Mouse (Mus musculus) cerebellum, adult 11 months (tissue): ENCODE data around the gene Smarca2.

Experiments used
- DNase-seq: peaks from one replicate; pipeline ENCODE4 v3.0.0; 2022

The Smarca2 gene

DNA sequence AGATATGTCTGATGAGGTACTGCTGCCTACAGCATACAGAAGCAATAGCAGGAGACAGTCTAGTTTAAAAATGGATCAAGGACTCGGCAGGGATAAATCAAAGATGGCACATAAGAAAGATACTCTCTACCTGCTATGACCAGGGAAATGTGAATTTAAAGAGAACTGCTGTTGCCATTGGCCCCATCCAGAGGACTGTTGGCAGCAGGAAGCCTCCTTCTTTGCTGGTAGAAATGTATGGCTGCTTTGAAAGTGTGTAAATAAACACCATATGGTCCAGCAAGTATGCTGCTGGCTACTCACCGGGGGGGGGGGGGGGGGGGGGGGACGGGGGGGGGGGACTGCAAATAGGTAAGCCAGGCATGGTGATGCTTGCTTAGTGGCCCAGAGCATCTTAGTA is 189.5 kb downstream of the Smarca2 start:
- DNase-seq = no peak

DNA sequence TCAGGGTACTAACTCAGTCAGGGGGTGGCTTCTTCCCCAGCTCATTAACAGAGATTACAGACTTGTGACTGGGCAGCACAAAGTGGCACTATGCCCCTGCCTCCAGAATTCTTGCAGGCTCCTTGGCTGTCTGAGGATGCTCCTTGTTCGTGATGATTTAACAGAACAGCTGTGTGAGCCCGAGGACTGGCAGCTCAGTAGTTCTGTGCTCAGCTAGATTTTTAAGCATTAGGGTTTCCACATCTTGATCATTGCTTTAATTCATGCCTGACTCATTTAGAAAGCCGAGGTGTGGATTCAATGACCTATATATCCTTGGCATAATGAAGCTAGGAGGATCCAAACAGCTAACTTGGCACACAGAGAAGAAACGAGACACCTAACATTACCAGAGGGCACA is 191.2 kb downstream of the Smarca2 start:
- DNase-seq = no peak

DNA sequence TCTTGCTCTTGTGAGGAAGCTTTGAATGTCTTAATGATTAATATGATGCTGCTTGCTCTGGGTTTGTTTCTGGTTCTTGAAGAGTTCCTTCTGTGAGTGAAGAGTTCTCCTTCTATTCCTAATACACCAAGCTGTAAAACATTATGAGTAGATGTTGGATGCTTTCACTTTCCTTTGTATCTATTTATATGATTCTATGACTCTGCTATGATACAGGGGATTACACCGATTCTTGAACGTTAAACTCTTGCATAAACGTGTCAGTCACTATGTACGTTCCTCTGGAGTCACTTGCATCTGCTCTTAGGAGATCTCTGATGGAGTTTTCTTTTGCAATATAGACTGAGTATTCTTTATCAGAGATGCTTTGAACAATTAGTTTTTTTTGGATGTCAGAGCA is 199.6 kb downstream of the Smarca2 start:
- DNase-seq = no peak

DNA sequence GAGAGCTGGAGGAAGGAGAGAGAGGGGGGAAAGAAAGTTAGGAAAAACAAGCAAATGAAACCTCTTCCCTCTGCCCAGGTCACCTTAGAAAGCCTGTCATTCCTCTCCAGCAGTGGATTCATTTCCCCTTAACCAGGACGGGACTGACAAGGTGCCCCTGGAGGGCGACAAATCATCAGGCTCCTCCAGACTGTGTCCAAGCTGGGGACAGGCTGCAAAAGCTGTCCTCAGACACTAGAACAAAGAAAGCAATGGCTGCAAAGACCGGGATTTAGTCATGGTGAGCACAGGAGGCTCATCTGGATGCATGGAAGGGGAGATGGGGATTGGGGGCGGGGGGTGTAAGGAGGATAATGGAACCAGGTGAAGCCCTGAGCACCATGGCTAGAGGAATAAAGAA is 209.8 kb downstream of the Smarca2 start:
- no peak for DNase-seq

DNA sequence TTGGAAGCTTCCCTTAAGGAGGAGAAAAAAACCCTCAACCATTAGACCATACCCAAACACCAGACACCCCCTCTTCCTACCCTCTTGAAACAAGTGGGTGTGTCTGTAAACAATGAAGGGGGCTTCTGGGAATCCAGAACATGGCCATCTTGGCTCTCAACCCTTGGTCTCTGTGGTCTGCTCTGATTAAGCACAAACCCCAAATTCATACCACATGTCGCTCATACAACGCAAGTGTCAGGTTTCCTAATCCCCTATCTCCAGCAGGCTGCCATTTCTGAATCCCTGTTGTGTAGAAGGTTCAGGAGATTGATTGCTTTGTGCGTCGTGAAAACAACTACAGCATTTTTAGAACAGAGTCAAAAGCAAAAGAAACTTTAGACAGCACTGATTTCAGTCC is 213.1 kb downstream of the Smarca2 start:
- no peak for DNase-seq
